Mouse (Mus musculus) embryonic facial prominence, embryonic 11.5 days (tissue): Measurements from ENCODE around the gene Tmbim4. TPM values are rescaled to one million over a fixed set of nuclear protein-coding genes. Genes with fewer than 3 reads are reported as not detected.
A peak's percentile ranks its signal among the peaks of the same experiment; 100 is the strongest.

Source experiments
- ATAC-seq: fragments of 200-750 bp; cut with Nextera tagmentation; replicated peaks from 2 replicates; pipeline ENCODE4 v1.8.0; 2017; ENCODE audit warnings: low read depth; ENCODE audit not compliant: insufficient number of reproducible peaks, low FRiP score, low TSS enrichment
- DNase-seq: peaks from one replicate; pipeline ENCODE4 v3.0.0-alpha.2; 2015; ENCODE audit warnings: low spot score
- H3K27ac ChIP-seq: fragments of 300-500 bp; sonication (generic); replicated peaks from 2 replicates; pipeline ENCODE4 v1.5.1; 2014; ENCODE audit warnings: mild to moderate bottlenecking, low read depth, low read length, control low read depth
- H3K27me3 ChIP-seq: fragments of 300-500 bp; sonication (generic); 2 replicates; pipeline ENCODE4 v1.6.1; 2014; ENCODE audit warnings: mild to moderate bottlenecking, low read length, moderate library complexity, mixed read lengths; ENCODE audit not compliant: control insufficient read depth, insufficient read depth
- H3K36me3 ChIP-seq: fragments of 300-500 bp; sonication (generic); replicated peaks from 2 replicates; pipeline ENCODE4 v1.6.1; 2014; ENCODE audit warnings: low read depth, mild to moderate bottlenecking, low read length, moderate library complexity, mixed read lengths; ENCODE audit not compliant: control insufficient read depth, insufficient read depth
- H3K4me1 ChIP-seq: fragments of 300-500 bp; sonication (generic); 2 replicates; pipeline ENCODE4 v1.6.1; 2014; ENCODE audit warnings: low read length, mixed read lengths; ENCODE audit not compliant: control insufficient read depth, insufficient read depth
- H3K4me2 ChIP-seq: fragments of 300-500 bp; sonication (generic); 2 replicates; pipeline ENCODE4 v1.6.1; 2014; ENCODE audit warnings: low read depth, mild to moderate bottlenecking, control low read depth, low read length, moderate library complexity
- H3K4me3 ChIP-seq: fragments of 300-500 bp; sonication (generic); 2 replicates; pipeline ENCODE4 v1.5.1; 2014; ENCODE audit warnings: low read depth, low read length, control low read depth
- H3K9ac ChIP-seq: fragments of 300-500 bp; sonication (generic); replicated peaks from 2 replicates; pipeline ENCODE4 v1.6.1; 2014; ENCODE audit warnings: mild to moderate bottlenecking, control low read depth, low read length
- H3K9me3 ChIP-seq: fragments of 300-500 bp; sonication (generic); replicated peaks from 2 replicates; pipeline ENCODE4 v1.6.1; 2016; ENCODE audit warnings: mild to moderate bottlenecking, low read length, inconsistent platforms, mixed read lengths; ENCODE audit not compliant: control insufficient read depth
- WGBS: fragments of 180-500 bp; shearing (Covaris S2); extraction: QIAGEN DNeasy Blood & Tissue Kit; methylation state at CpG from one replicate; pipeline ENCODE4 v1.1.7; 2014; 5-methylcytosine and 5-hydroxymethylcytosine counted together
- polyA plus RNA-seq: library from polyadenylated mRNA; unstranded; fragments of >200 nt; fragmentation: Nextera tagmentation; extraction: Ambion mirVana; gene quantifications from 2 replicates; pipeline ENCODE4 v1.2.1, GENCODE M21; 2014

The Tmbim4 gene
- polyA plus RNA-seq, 1 experiment from 2014 or later: 68.5 TPM

DNA sequence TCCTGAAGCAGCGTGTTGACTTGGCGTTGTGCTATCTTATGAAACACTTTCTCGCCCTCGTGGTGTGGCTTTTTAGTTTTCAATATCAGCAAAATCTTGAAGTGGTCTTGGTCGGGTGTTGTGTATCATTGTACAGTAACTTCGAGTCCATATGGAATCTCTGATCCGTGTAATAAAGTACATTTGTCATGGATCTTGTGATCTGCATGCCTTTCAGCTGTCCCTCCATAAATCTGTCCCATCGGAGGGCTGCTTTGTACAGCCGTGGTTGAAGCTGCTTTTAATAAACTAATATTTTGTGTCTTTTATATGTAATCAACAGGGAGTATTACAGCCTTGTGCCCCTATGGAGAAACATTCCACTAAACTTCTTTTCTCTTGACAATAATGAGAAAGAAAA is 35.5 kb downstream of the Tmbim4 start:
- WGBS: 73% methylated on average over 9 of the region's 9 CpGs
- Histone ChIP-seq H3K36me3 (no peaks in the 10 kb centered on the region), H3K4me2 (no peak overlapping the region), H3K4me1 (no peaks in the 10 kb centered on the region), H3K9me3 (no peaks in the 10 kb centered on the region), H3K27me3 (no peaks in the 10 kb centered on the region), H3K9ac (no peak overlapping the region), H3K27ac (no peak overlapping the region), H3K4me3 (no peak overlapping the region)
- DNase-seq (no peak), ATAC-seq (no peak)

DNA sequence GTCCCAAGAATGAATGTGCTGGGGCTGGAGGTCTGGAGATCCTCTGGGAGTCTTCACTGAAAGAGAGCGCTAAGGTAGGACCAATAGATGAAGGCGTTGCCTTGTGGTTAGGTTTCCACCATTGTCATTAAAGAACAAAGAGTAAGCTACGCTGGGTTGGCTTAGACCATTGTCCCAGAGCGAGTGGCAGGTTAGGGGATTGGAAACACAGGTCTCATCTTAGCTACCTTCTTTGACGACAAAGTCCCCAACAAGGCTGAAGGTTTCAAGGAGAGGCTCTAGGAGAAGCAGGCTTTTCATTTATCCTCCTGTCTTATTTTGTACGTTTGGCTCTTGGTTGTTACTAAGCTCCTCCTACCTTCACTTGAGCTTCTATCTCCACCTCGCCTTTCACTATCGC is 36.9 kb downstream of the Tmbim4 start:
- no peaks in the 10 kb centered on the region for H3K36me3 ChIP-seq
- no peak for ATAC-seq
- WGBS: 93% methylated on average over 8 of the region's 8 CpGs

DNA sequence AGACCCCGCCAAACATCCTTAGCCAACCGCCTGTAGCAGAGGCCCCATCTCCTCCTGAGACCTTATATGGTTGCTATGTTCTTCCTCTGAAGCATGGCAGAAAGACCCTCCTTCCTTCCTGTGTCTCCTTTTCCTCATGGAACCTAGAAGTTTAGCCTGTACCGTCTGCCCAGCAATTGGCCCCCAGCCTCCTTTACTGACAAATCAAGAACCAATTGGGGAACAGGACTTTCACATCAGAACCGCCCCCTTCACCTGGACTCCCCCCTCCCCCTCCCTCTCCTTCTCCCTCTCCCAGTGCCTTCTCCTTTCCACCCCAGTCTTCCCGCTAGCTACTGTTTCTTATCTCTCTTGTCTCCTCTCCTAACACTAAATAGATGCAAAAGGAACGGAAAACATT is 38.1 kb downstream of the Tmbim4 start:
- no peak overlapping the region for H3K4me2 ChIP-seq
- no peaks in the 10 kb centered on the region for H3K36me3 ChIP-seq
- ATAC-seq (no peak), DNase-seq (no peak)
- H3K9ac ChIP-seq: no peak overlapping the region
- no peak overlapping the region for H3K27ac ChIP-seq
- H3K9me3 ChIP-seq: no peaks in the 10 kb centered on the region
- H3K4me1 ChIP-seq: no peaks in the 10 kb centered on the region; the same call in 1 of the 2 replicates
- no peaks in the 10 kb centered on the region for H3K27me3 ChIP-seq
- H3K4me3 ChIP-seq: no peak overlapping the region
- 61% methylated on average over 6 of the region's 6 CpGs for WGBS

More for the DNA sequence above, 36.9 kb downstream of the Tmbim4 start:
- no peak overlapping the region for H3K4me2 ChIP-seq
- no peaks in the 10 kb centered on the region for H3K9me3 ChIP-seq
- DNase-seq: no peak
- H3K27ac ChIP-seq: no peak overlapping the region
- H3K9ac ChIP-seq: no peak overlapping the region
- H3K27me3 ChIP-seq: no peaks in the 10 kb centered on the region
- no peaks in the 10 kb centered on the region; the same call in 1 of the 2 replicates for H3K4me1 ChIP-seq
- no peak overlapping the region for H3K4me3 ChIP-seq

DNA sequence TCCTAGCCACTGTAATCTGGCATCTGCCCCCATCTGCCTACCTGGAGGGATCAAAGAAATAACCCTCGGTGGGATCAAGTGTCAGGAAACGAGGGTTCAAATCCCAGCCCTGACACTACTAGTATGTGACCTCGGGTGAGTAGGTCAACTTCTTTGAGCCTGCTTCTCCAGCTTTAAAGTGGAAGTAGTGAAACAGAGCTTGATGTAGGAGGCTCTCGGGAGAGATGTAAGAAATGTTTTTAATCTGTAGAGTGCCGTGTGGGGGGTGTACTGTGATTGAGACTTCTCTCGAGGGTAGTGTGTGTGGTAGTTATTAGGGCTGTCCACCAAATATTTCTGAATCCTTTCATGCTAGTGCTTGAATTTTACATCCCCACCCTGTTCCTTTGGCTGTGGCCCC is 41.0 kb downstream of the Tmbim4 start:
- no peak overlapping the region for H3K27ac ChIP-seq
- ATAC-seq: no peak
- DNase-seq: peak; percentile 63
- no peaks in the 10 kb centered on the region; the same call in 1 of the 2 replicates for H3K4me1 ChIP-seq
- no peaks in the 10 kb centered on the region for H3K36me3 ChIP-seq
- 15% methylated on average over 6 of the region's 6 CpGs for WGBS
- H3K4me2 ChIP-seq: no peak overlapping the region
- no peak overlapping the region for H3K9ac ChIP-seq
- no peak overlapping the region for H3K4me3 ChIP-seq
- no peaks in the 10 kb centered on the region for H3K27me3 ChIP-seq
- no peaks in the 10 kb centered on the region for H3K9me3 ChIP-seq

DNA sequence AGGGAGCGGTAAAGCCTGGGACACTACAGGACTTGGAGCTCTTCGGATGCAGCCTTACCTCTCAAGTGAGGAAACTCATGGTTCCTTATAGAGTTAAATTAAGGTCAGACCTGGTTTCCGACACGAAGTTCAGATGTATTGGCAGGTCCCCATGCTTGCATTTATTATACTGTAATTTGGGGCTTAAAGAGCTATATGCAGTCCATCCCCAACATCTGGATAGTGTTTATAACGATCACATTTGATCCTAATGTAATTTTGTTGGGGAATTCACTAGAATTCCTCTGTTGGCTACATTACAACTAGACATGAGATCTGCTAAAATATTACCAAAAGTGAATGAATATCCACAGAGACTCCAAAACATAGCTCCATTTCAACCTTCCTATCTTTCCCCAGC is 44.3 kb downstream of the Tmbim4 start:
- Histone ChIP-seq H3K4me1 (no peaks in the 10 kb centered on the region; the same call in 1 of the 2 replicates), H3K36me3 (no peaks in the 10 kb centered on the region)
- peak; percentile 66 for DNase-seq

GRCm38 (mm10) chr10:120246994-120247750 is 45.8 kb downstream of the Tmbim4 start:
- Histone ChIP-seq H3K4me3 (no peak overlapping the region), H3K4me2 (peak overlapping the region; percentile 8; the same call in 1 of the 2 replicates), H3K27ac (peak overlapping the region; percentile 16; the same call in 1 of the 2 replicates), H3K9ac (peak overlapping the region; percentile 6), H3K9me3 (no peaks in the 10 kb centered on the region), H3K27me3 (no peaks in the 10 kb centered on the region), H3K36me3 (no peaks in the 10 kb centered on the region), H3K4me1 (no peaks in the 10 kb centered on the region; the same call in 1 of the 2 replicates)
- 35% methylated on average over 9 of the region's 9 CpGs for WGBS
- peak; percentile 93 for DNase-seq
- ATAC-seq: no peak

More for the DNA sequence above, 44.3 kb downstream of the Tmbim4 start:
- peak overlapping the region; percentile 39; the same call in 1 of the 2 replicates for H3K27ac ChIP-seq
- no peaks in the 10 kb centered on the region for H3K9me3 ChIP-seq
- WGBS: 50% methylated on average over 5 of the region's 5 CpGs
- no peak overlapping the region for H3K9ac ChIP-seq
- H3K4me3 ChIP-seq: no peak overlapping the region
- no peaks in the 10 kb centered on the region for H3K27me3 ChIP-seq
- no peak overlapping the region for H3K4me2 ChIP-seq
- ATAC-seq: no peak

DNA sequence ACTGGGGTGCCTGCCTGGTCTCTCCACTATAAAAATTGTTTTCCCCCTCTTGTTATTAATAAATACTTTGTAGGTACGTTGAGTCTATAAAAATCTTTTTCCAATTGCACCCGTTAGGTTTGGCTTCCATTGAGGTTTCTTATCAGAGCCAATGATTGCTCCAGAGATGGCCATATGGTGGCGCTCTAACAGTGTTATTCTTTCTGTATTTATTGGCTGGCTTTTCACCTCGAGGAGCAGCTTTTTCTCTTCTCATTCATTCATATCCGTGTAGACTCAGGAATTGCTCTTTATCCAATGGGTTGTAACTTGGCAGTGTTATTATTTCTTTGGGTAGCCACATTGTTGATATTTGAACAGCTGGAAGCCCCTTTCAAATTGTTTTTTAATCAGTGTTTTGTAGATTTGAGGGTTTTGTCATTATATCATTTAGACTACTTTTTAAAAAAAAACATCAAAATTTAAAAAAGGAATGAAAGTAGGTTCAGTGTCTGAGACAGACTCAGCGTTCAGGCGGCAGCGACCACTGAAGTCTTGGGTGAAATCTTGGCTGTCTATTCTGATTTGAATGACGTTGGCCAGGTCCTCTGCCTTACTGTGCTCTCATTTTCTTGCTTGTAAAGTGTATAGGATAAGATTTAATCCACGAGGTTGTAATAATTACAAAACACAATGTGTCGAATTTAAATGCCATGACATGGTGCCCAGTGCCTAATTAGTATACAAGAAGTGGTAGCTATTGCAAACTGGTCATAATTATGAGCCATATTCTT is 49.7 kb downstream of the Tmbim4 start:
- no peak overlapping the region for H3K9ac ChIP-seq
- WGBS: 48% methylated on average over 11 of the region's 11 CpGs
- no peak overlapping the region for H3K4me2 ChIP-seq
- no peak overlapping the region for H3K27ac ChIP-seq
- ATAC-seq (no peak), DNase-seq (peak; percentile 65)
- no peak overlapping the region for H3K4me3 ChIP-seq
- H3K36me3 ChIP-seq: no peaks in the 10 kb centered on the region
- H3K4me1 ChIP-seq: no peaks in the 10 kb centered on the region
- H3K9me3 ChIP-seq: no peaks in the 10 kb centered on the region
- H3K27me3 ChIP-seq: no peaks in the 10 kb centered on the region

DNA sequence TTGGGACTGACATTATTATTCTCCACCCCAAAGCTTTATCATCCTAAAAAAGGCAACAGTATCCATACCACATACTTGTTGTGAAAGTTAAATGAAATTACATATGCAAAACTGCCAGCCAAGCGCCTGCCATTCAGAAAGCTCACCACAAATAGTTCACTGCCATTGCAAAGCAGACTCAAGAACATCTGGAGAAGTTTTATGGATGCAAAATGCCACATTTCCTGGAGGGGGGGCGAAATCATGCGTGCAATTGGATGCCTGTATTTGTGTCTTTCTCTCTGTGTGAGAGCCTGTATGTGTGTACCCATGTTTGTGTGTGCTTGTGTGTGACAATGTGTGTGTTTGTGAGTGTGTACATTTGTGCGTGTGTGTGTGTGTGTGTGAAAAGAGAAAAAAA is 50.4 kb downstream of the Tmbim4 start:
- 76% methylated on average over 4 of the region's 4 CpGs for WGBS
- no peak overlapping the region for H3K9ac ChIP-seq
- no peaks in the 10 kb centered on the region for H3K4me1 ChIP-seq
- no peaks in the 10 kb centered on the region for H3K36me3 ChIP-seq
- H3K27me3 ChIP-seq: no peaks in the 10 kb centered on the region
- H3K4me2 ChIP-seq: no peak overlapping the region
- DNase-seq: peak; percentile 68
- H3K4me3 ChIP-seq: no peak overlapping the region
- H3K9me3 ChIP-seq: no peaks in the 10 kb centered on the region
- 0 out of 2 replicates have a peak overlapping the region, but pooled peaks have one; percentile 5 for H3K27ac ChIP-seq
- ATAC-seq: no peak
